Mouse (Mus musculus) small intestine, adult 2 months (tissue): ENCODE measurements around the gene Kdm6b. TPM values are rescaled to one million over a fixed set of nuclear protein-coding genes. Genes with fewer than 3 reads are reported as not detected.

ENCODE experiments used
- H3K27ac ChIP-seq: fragments of 200-500 bp; 2 replicates; pipeline ENCODE4 v1.5.1; 2012; ENCODE audit warnings: low read depth, low read length, control low read depth, inconsistent platforms; ENCODE audit not compliant: insufficient read depth
- H3K27me3 ChIP-seq: fragments of 200-500 bp; 2 replicates; pipeline ENCODE4 v1.6.1; 2012; ENCODE audit warnings: mild to moderate bottlenecking, moderate library complexity, low read length, inconsistent platforms; ENCODE audit not compliant: control insufficient read depth, insufficient read depth
- H3K36me3 ChIP-seq: fragments of 200-500 bp; 2 replicates; pipeline ENCODE4 v1.6.1; 2012; ENCODE audit warnings: mild to moderate bottlenecking, low read length, control low read depth, inconsistent platforms; ENCODE audit not compliant: control insufficient read depth, insufficient read depth
- H3K4me1 ChIP-seq: fragments of 200-500 bp; 2 replicates; pipeline ENCODE4 v1.6.1; 2012; ENCODE audit warnings: low read length, inconsistent platforms, mixed read lengths; ENCODE audit not compliant: control insufficient read depth, insufficient read depth, insufficient read length
- H3K4me3 ChIP-seq: fragments of 200-500 bp; 2 replicates; pipeline ENCODE4 v1.5.1; 2012; ENCODE audit warnings: low read depth, mild to moderate bottlenecking, control low read depth, inconsistent platforms, low read length, moderate library complexity
- CTCF ChIP-seq: fragments of 200-500 bp; IDR thresholded peaks from 2 replicates; pipeline ENCODE4 v1.5.1; 2012; ENCODE audit warnings: low read depth, mild to moderate bottlenecking, control low read depth, inconsistent platforms, low read length, moderate library complexity, mixed read lengths; ENCODE audit not compliant: insufficient replicate concordance, insufficient read length; ENCODE audit errors: extremely low read depth
- POLR2A ChIP-seq: fragments of 200-500 bp; IDR thresholded peaks from 2 replicates; pipeline ENCODE4 v1.6.1; 2012; ENCODE audit warnings: low read depth, mild to moderate bottlenecking, control low read depth, inconsistent platforms, low read length, moderate library complexity
- WGBS: fragments of 180-500 bp; shearing (Covaris S2); methylation state at CpG from one replicate; pipeline ENCODE4 v1.1.7; 2018; 5-methylcytosine and 5-hydroxymethylcytosine counted together
- polyA plus RNA-seq: library from polyadenylated mRNA; depleted of rRNA; stranded (reverse); fragments of >200 nt; gene quantifications from 2 replicates; pipeline ENCODE4 v1.2.3, GENCODE M21; 2012

The Kdm6b gene
- polyA plus RNA-seq, 1 experiment = 35.4 TPM

GRCm38 (mm10) chr11:69390400-69391034 lies 23.0 kb downstream of the Kdm6b start:
- TF ChIP-seq POLR2A = no peak
- TF ChIP-seq CTCF = peak; percentile 53; the same call in 1 of the 2 replicates
- Histone ChIP-seq H3K4me3 (no peak overlapping the region), H3K27ac (no peak overlapping the region), H3K27me3 (no peaks in the 10 kb centered on the region), H3K36me3 (no peaks in the 10 kb centered on the region), H3K4me1 (peaks cover 3% of the 10 kb centered on the region; the same call in 1 of the 2 replicates)
- 54% methylated on average over 10 of the region's 10 CpGs for WGBS

GRCm38 (mm10) chr11:69389531-69390399 lies 23.7 kb downstream of the Kdm6b start:
- Histone ChIP-seq H3K27ac (no peak overlapping the region), H3K36me3 (no peaks in the 10 kb centered on the region), H3K4me3 (no peak overlapping the region), H3K4me1 (peaks cover 5% of the 10 kb centered on the region; the same call in 1 of the 2 replicates), H3K27me3 (no peaks in the 10 kb centered on the region)
- TF ChIP-seq CTCF (no peak), POLR2A (no peak)
- 55% methylated on average over 14 of the region's 14 CpGs for WGBS

GRCm38 (mm10) chr11:69388680-69389079 lies 24.8 kb downstream of the Kdm6b start:
- H3K27me3 ChIP-seq = no peaks in the 10 kb centered on the region
- TF ChIP-seq CTCF = no peak
- no peak for TF ChIP-seq POLR2A
- WGBS = 98% methylated on average over 4 of the region's 4 CpGs
- no peaks in the 10 kb centered on the region for H3K36me3 ChIP-seq
- no peak overlapping the region for H3K4me3 ChIP-seq
- H3K27ac ChIP-seq = no peak overlapping the region
- peaks cover 5% of the 10 kb centered on the region; the same call in 1 of the 2 replicates for H3K4me1 ChIP-seq

- Histone ChIP-seq H3K27me3 (no peaks in the 10 kb centered on the region), H3K27ac (no peak overlapping the region), H3K36me3 (no peaks in the 10 kb centered on the region), H3K4me3 (no peak overlapping the region), H3K4me1 (peaks cover 5% of the 10 kb centered on the region; the same call in 1 of the 2 replicates)
- no peak for TF ChIP-seq CTCF
- 77% methylated on average over 7 of the region's 7 CpGs for WGBS
These were observed 26.7 kb downstream of the Kdm6b start for GRCm38 (mm10) chr11:69386758-69387157.

- H3K27ac ChIP-seq = peak overlapping the region; percentile 59; the same call in 1 of the 2 replicates
These were observed 28.5 kb downstream of the Kdm6b start for GRCm38 (mm10) chr11:69384979-69385378.

GRCm38 (mm10) chr11:69382478-69383105 lies 30.9 kb downstream of the Kdm6b start:
- TF ChIP-seq POLR2A (no peak), CTCF (no peak)
- Histone ChIP-seq H3K36me3 (no peaks in the 10 kb centered on the region), H3K4me3 (no peak overlapping the region), H3K4me1 (peaks cover 7% of the 10 kb centered on the region; the same call in 1 of the 2 replicates), H3K27ac (no peak overlapping the region), H3K27me3 (no peaks in the 10 kb centered on the region)
- 78% methylated on average over 10 of the region's 10 CpGs for WGBS

More at GRCm38 (mm10) chr11:69384979-69385378, 28.5 kb downstream of the Kdm6b start:
- Histone ChIP-seq H3K4me1 (peaks cover 5% of the 10 kb centered on the region; the same call in 1 of the 2 replicates), H3K27me3 (no peaks in the 10 kb centered on the region), H3K4me3 (no peak overlapping the region), H3K36me3 (no peaks in the 10 kb centered on the region)
- TF ChIP-seq CTCF (no peak), POLR2A (no peak)
- WGBS = 59% methylated on average over 6 of the region's 6 CpGs
